Mouse (Mus musculus) hindbrain, embryonic 16.5 days (tissue): ENCODE measurements at regions not wholly inside any gene's neighbourhood (a gene's known extent, or its start where the extent isn't known, plus 50 kb on each side); places are given as distances from the start of the nearest gene placed in this dataset.

Source experiments
- ATAC-seq: fragments of 200-750 bp; cut with Nextera tagmentation; 2 replicates; pipeline ENCODE4 v1.8.0; 2017; ENCODE audit warnings: moderate TSS enrichment, moderate library complexity
- H3K27ac ChIP-seq: fragments of 300-500 bp; sonication (generic); 2 replicates; pipeline ENCODE4 v1.5.1; 2014; ENCODE audit warnings: low read depth, mild to moderate bottlenecking, control low read depth, low read length, moderate library complexity
- H3K27me3 ChIP-seq: fragments of 300-500 bp; sonication (generic); replicated peaks from 2 replicates; pipeline ENCODE4 v1.6.1; 2014; ENCODE audit warnings: low read length; ENCODE audit not compliant: control insufficient read depth, insufficient read depth
- H3K36me3 ChIP-seq: fragments of 300-500 bp; sonication (generic); 2 replicates; pipeline ENCODE4 v1.6.1; 2014; ENCODE audit warnings: mild to moderate bottlenecking, low read length, moderate library complexity, mixed read lengths; ENCODE audit not compliant: control insufficient read depth, insufficient read depth
- H3K4me1 ChIP-seq: fragments of 300-500 bp; sonication (generic); 2 replicates; pipeline ENCODE4 v1.6.1; 2014; ENCODE audit warnings: low read depth, low read length; ENCODE audit not compliant: control insufficient read depth, insufficient read depth
- H3K4me2 ChIP-seq: fragments of 300-500 bp; sonication (generic); 2 replicates; pipeline ENCODE4 v1.6.1; 2014; ENCODE audit warnings: mild to moderate bottlenecking, low read length, control low read depth, moderate library complexity
- H3K4me3 ChIP-seq: fragments of 300-500 bp; sonication (generic); 2 replicates; pipeline ENCODE4 v1.5.1; 2014; ENCODE audit warnings: mild to moderate bottlenecking, low read length, control low read depth, moderate library complexity
- H3K9ac ChIP-seq: fragments of 300-500 bp; sonication (generic); 2 replicates; pipeline ENCODE4 v1.6.1; 2014; ENCODE audit warnings: low read depth, mild to moderate bottlenecking, control low read depth, low read length, moderate library complexity
- H3K9me3 ChIP-seq: fragments of 300-500 bp; sonication (generic); 2 replicates; pipeline ENCODE4 v1.6.1; 2014; ENCODE audit warnings: mild to moderate bottlenecking, low read length, moderate library complexity; ENCODE audit not compliant: control insufficient read depth
- WGBS: fragments of 180-500 bp; shearing (Covaris S2); extraction: QIAGEN DNeasy Blood & Tissue Kit; methylation state at CpG from one replicate; pipeline ENCODE4 v1.1.7; 2014; 5-methylcytosine and 5-hydroxymethylcytosine counted together

DNA sequence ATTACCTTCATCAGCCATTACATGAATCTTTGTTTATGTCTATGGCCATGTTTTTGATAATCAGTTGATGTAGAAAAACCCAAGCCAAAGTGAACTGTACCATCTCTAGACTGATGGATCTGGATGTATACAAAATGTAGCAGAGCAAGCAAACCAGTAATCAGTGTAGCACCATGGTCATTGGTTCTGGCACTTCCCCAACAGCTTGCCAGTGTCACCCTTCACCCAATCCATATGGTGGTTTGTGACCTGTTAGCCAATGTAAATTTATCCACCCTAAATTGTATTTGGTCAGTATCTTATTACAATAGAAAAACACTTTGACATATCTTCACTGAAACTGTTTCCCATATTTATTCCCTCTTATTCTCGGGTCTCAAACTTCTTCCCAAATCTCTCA, 346.7 kb upstream of the Sptlc3 start:
- ATAC-seq = no peak
- Histone ChIP-seq H3K9me3 (no peaks in the 10 kb centered on the region), H3K4me3 (no peak overlapping the region), H3K9ac (no peak overlapping the region), H3K4me2 (no peak overlapping the region), H3K27ac (no peak overlapping the region), H3K27me3 (no peaks in the 10 kb centered on the region), H3K36me3 (no peaks in the 10 kb centered on the region), H3K4me1 (no peaks in the 10 kb centered on the region)
- WGBS = 82% methylated on average over 1 of the region's 1 CpGs

DNA sequence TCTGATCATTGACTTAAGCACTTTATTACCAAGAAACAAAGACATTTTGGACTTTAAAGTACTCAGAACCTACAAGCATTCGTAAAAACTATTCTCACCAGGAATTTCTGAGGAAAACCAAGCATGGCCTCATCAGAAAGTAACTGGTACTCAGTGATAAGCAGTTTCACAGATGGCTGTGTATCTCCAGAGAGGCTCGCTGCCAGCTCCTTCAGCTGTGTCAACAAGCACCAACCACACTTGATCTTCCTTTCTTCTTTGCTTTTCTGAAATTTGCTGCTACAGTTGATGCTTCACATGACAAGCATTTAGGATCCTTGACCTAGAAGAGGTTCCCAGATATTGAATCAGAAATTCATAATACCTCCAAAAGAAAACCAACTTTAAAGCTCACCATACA, 314.1 kb upstream of the Sptlc3 start:
- H3K4me1 ChIP-seq = no peaks in the 10 kb centered on the region
- H3K9ac ChIP-seq = no peak overlapping the region
- no peak overlapping the region for H3K27ac ChIP-seq
- no peaks in the 10 kb centered on the region for H3K27me3 ChIP-seq
- H3K4me2 ChIP-seq = no peak overlapping the region
- H3K9me3 ChIP-seq = no peaks in the 10 kb centered on the region
- no peaks in the 10 kb centered on the region for H3K36me3 ChIP-seq
- no peak overlapping the region for H3K4me3 ChIP-seq
- WGBS = 81% methylated on average over 2 of the region's 2 CpGs
- ATAC-seq = no peak

DNA sequence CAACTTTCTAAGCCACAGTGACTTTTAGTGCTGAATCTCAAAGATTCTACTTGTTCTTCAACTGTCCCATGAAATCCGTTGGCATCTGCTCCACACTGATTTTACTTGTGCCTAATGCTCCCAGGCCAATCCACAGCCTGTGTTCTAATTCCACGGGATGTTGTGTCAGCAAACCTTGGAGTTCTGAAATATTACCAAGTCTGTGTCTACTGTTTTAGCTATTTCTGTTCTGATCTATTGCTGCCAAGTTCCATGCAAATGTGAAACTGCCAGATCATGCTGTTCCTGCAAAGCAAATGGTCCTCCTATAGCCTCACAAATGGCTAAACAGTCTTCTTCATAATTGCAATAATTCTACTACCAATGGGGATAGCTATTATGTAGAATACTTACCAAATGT, 295.4 kb upstream of the Sptlc3 start:
- H3K9ac ChIP-seq = no peak overlapping the region
- H3K36me3 ChIP-seq = no peaks in the 10 kb centered on the region
- H3K27ac ChIP-seq = no peak overlapping the region
- no peak for ATAC-seq
- H3K27me3 ChIP-seq = no peaks in the 10 kb centered on the region
- no peaks in the 10 kb centered on the region for H3K4me1 ChIP-seq
- no peaks in the 10 kb centered on the region for H3K9me3 ChIP-seq
- H3K4me3 ChIP-seq = no peak overlapping the region
- 79% methylated on average over 2 of the region's 2 CpGs for WGBS
- no peak overlapping the region for H3K4me2 ChIP-seq

DNA sequence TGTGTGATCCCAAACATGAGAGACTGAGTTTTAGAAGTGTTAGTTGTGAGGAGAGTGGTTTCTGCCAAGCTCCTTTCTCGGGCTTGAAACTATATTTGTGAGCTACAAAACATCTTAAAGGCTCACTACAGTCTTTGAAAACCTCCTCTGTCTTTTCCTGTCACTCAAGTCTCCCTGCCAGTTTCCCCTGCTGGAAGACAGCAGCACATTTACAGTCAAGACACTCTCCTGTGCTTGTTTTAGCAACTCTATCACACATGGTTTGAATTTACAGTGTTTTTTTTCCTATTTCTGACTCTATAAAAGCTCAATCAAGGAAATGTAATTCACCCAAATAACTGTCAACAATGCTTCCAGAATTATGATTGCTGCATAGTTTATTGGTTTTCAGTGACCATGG, 286.1 kb upstream of the Sptlc3 start:
- H3K27me3 ChIP-seq = no peaks in the 10 kb centered on the region
- no peaks in the 10 kb centered on the region for H3K4me1 ChIP-seq
- no peak overlapping the region for H3K9ac ChIP-seq
- no peak overlapping the region for H3K4me2 ChIP-seq
- ATAC-seq = no peak
- no peak overlapping the region for H3K4me3 ChIP-seq
- no peak overlapping the region for H3K27ac ChIP-seq
- H3K9me3 ChIP-seq = no peaks in the 10 kb centered on the region
- WGBS = 48% methylated on average over 1 of the region's 1 CpGs
- H3K36me3 ChIP-seq = no peaks in the 10 kb centered on the region

DNA sequence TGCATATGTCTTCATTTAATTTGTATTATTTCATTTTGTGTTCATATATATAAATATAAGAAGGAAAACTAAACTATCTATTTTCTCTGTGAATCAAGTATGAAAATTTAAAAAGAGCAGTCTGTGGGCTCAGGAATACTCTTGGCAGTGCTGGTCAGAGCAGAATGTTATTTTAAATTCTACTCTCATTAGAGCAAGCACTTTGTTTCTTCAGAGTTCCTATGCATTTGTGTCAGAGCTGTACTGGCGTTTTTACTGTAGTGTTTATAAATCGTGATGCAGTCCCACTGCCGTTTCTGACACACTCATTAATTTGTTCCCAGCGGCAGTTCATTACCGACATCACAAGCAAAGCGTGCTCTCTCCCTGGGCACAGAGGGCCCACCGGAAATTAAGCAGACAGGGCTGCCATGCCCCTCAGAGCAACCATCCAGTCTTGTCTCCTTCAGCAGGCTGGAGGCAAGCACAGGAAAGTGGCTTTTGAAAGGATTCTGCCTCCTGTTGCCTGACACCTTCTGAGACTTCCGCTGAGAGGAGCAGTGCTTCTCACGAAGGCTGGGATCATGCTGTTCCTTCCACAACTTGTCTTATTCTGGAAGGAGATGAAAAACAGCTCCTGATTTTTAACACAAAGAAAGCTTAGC, 272.8 kb upstream of the Sptlc3 start:
- peak overlapping the region; percentile 14; the same call in 1 of the 2 replicates for H3K9ac ChIP-seq
- H3K4me2 ChIP-seq = peak overlapping the region; percentile 24
- no peaks in the 10 kb centered on the region for H3K27me3 ChIP-seq
- H3K36me3 ChIP-seq = no peaks in the 10 kb centered on the region
- no peaks in the 10 kb centered on the region; the same call in 1 of the 2 replicates for H3K4me1 ChIP-seq
- 42% methylated on average over 9 of the region's 9 CpGs for WGBS
- H3K4me3 ChIP-seq = no peak overlapping the region
- ATAC-seq = peak; percentile 83
- no peaks in the 10 kb centered on the region for H3K9me3 ChIP-seq
- peak overlapping the region; percentile 40; the same call in 1 of the 2 replicates for H3K27ac ChIP-seq

DNA sequence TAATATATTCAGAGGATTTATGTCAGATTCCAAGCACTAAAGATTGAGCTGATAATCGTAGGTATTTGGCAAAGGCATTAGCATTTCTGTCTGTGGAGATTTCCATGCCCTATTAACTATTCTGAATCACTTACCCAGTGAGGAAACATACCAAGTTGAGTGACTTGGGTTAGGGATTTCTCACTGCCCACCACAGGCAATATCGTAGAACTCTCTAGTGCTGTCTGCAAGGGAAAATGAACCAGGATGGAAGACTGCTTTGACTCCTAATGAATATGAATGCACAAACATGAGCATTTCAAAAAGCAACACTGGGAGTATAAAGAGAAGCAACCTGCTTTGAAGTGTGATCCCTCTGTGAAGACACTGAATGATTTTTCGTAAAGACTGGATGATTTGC, 263.3 kb upstream of the Sptlc3 start:
- H3K27ac ChIP-seq = no peak overlapping the region
- no peaks in the 10 kb centered on the region for H3K27me3 ChIP-seq
- no peak overlapping the region for H3K4me2 ChIP-seq
- no peaks in the 10 kb centered on the region for H3K4me1 ChIP-seq
- no peaks in the 10 kb centered on the region for H3K36me3 ChIP-seq
- no peaks in the 10 kb centered on the region for H3K9me3 ChIP-seq
- H3K9ac ChIP-seq = no peak overlapping the region
- no peak for ATAC-seq
- no peak overlapping the region for H3K4me3 ChIP-seq
- WGBS = 27% methylated on average over 3 of the region's 3 CpGs

DNA sequence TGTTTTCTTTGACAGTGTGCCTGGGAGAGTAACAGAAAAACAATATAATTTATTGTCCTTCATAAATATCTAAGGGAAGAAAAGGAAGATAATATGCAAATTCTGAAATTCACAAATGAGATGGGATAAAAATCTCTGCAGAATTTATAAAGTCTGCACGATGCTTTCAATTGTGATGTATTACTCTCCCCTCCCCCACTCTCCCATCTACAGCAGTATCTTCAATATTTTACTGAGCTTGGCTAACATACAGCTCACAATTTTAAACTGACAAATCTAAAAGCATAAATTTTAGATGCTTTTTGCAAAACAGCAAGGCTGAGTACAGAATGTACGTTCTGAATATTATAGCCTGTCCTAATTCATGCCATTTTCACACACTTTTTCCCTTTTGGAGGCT, 243.6 kb upstream of the Sptlc3 start:
- Histone ChIP-seq H3K4me3 (no peak overlapping the region), H3K27ac (no peak overlapping the region), H3K27me3 (no peaks in the 10 kb centered on the region), H3K4me1 (no peaks in the 10 kb centered on the region), H3K4me2 (no peak overlapping the region), H3K9ac (no peak overlapping the region), H3K9me3 (no peaks in the 10 kb centered on the region), H3K36me3 (no peaks in the 10 kb centered on the region)
- no peak for ATAC-seq
- 72% methylated on average over 2 of the region's 2 CpGs for WGBS

DNA sequence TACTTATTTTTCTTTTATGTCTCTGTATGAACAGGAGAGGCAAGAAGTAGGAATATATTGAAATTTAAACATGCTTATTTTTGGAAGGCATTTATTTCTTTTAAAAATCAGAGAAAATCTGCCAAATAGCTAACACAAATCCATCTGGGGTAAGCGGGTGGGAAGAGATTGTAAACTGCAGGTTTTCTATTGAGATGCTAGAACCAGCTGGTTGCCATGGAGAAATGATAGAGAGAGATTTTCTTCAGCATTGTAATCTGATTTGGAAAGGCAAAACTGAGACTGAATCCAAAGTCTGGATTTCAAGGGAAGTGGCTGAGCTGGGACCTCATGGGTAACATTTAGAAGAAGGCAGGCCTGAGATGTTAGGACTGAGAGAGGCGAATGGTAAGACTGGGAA, 226.6 kb upstream of the Sptlc3 start:
- H3K4me3 ChIP-seq = no peak overlapping the region
- no peaks in the 10 kb centered on the region for H3K4me1 ChIP-seq
- H3K36me3 ChIP-seq = no peaks in the 10 kb centered on the region
- no peaks in the 10 kb centered on the region for H3K9me3 ChIP-seq
- H3K4me2 ChIP-seq = no peak overlapping the region
- no peak overlapping the region for H3K9ac ChIP-seq
- no peak overlapping the region for H3K27ac ChIP-seq
- 77% methylated on average over 2 of the region's 2 CpGs for WGBS
- H3K27me3 ChIP-seq = no peaks in the 10 kb centered on the region
- ATAC-seq = no peak

DNA sequence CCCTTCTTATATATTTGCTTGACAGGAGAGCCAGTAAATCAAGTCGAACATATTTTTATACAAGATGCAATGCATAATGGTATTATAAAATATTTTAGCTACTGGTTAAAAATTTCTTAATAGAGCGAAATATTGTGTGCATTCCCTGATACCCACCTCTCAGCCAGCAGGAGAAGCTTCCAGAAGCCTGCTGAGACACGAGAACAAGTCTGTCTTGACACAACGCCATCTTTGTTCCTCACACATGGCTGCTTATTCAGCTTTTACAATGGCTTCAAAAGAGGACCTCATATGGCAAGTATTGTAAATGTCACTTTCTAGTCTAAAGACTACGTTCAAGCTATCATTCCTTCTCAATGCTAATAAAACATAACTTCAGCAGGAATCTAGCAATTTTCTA, 217.1 kb upstream of the Sptlc3 start:
- no peak overlapping the region for H3K4me2 ChIP-seq
- no peak overlapping the region for H3K4me3 ChIP-seq
- no peak overlapping the region for H3K9ac ChIP-seq
- ATAC-seq = no peak
- H3K9me3 ChIP-seq = no peaks in the 10 kb centered on the region
- WGBS = 72% methylated on average over 5 of the region's 5 CpGs
- no peaks in the 10 kb centered on the region for H3K4me1 ChIP-seq
- no peaks in the 10 kb centered on the region for H3K27me3 ChIP-seq
- H3K27ac ChIP-seq = no peak overlapping the region
- no peaks in the 10 kb centered on the region for H3K36me3 ChIP-seq

DNA sequence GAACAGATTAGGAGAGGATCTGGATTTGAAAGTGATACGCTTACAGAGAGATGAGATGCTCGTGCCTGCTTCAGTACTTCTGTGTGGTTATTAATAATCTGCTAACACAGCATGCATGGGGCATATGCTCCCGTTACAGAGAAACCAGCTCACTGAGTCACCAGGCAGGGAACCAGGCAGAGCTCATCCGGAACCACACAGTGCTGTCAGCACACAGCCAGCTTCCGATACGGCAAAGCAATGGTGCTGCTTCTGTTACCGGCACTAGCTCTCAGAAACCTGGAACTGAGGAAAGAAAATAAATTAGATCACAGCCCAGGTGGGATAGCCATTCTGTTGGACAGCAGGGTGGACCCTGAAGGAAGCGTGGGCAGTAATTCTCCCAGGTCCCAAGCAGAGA, 216.1 kb upstream of the Sptlc3 start:
- Histone ChIP-seq H3K9me3 (no peaks in the 10 kb centered on the region), H3K27me3 (no peaks in the 10 kb centered on the region), H3K4me3 (no peak overlapping the region), H3K4me1 (no peaks in the 10 kb centered on the region), H3K36me3 (no peaks in the 10 kb centered on the region), H3K27ac (no peak overlapping the region), H3K4me2 (no peak overlapping the region), H3K9ac (no peak overlapping the region)
- peak; percentile 56; the same call in 1 of the 2 replicates for ATAC-seq
- 81% methylated on average over 8 of the region's 8 CpGs for WGBS
